Mouse (Mus musculus) thymus, postnatal 36 days (tissue): ENCODE data around the gene Gm49339.
"Not testable (repeated sequence)": the region's sequence is repeated elsewhere in the genome, so short reads cannot be mapped to it uniquely, and the experiment has no call there.

Source experiments
- DNase-seq, 2 experiments: peaks; one replicate each; pipeline ENCODE4 v3.0.0; 2022; ENCODE audit warnings: mixed read lengths in 2 of 2

Gm49339 gene

DNA sequence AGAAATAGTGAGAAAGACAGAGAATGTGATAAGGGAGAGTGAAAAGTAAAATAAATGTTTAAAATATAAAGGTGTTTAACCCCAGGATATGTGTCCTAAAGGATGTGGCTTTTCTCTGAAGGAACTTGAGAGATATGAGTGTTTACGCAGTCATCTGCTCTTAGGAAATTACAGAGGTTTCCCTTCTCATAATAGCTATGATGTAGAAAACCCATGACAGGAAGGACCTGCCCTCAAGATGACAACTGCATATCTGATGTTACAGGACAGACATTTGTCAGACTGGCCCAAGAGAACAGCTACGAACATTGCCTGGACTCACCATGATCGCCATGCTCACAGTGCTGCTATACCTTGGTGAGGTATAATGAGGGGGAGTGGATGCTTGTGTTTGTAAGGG lies at the start of gene Gm49339, which contains the start of gene Lilr4b:
Gm49339 (plus strand) TSS at position 216 of the 400 bp plus-strand sequence.
Lilr4b (plus strand) TSS at position 236 of the 400 bp plus-strand sequence.
- not testable (repeated sequence) for DNase-seq

DNA sequence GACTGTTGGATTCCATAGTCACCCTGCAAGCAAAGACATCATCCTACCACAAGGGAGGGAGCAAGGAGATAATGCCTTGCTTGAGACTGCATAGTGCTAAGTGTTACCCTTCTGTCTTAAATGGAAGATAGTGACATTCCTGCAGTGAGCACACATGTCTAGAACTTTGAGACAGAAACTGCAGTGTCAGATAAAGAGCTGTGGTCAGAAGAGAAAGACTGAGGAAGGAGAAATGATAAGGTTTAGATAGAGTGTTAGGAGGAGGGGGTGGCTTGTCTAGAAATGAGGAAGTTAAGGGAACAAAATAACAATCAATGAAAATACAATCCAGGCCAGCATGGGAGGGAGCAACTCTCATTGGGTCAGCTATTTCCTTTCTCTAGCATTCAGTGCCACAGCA lies 47.5 kb upstream of the Gm49339 start:
- DNase-seq: no peak

DNA sequence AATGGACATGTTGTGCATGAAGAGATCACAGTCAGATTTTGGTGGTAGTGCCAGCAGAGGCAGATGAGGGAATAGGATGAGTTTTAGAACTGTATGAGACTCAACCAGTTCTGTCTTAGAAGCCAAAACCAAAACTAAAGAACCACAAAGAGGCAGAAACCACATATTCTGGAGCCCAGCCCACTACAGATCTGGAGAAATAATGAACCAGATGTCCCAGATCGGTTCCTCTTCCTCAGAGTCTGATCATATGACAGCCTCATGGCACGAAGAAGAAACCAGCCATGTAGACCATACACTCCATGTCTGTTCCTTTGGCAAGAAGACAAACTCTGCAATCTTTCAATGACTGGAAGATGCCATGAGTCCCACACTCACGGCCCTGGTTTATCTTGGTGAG lies 44.7 kb upstream of the Gm49339 start:
- no peak for DNase-seq

GRCm38 (mm10) chr10:51451610-51452009 lies 28.8 kb upstream of the Gm49339 start:
- DNase-seq: no peak

DNA sequence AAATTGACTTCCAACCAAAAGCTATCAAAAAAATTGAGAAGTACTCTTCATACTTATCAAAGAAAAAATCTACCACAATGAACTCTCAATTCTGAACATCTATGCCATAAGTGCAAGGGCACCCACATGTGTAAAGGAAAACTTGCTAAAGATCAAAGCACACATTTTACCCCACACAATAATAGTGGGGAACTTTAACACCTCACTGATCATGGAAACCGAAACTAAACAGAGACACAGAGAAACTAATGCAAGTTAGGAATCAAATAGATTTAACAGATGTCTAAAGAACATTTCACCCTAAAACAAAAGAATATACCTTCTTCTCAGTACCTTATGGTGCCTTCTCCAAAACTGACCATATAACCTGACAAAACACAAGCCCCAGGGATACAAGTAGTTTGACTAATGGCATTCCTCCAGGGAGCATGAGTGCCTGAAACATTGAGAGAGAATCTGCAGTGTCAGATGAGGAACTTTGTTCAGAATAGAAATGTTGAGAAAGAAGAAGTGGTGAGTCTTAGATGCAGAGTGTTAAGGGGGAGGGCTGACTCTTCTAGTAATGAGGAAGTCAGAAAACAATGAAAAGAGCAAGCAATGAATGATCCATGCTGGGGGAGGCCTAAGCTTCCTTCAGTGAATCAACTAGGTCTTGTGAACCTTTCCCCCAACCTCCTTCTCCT lies 26.7 kb upstream of the Gm49339 start:
- no peak for DNase-seq

DNA sequence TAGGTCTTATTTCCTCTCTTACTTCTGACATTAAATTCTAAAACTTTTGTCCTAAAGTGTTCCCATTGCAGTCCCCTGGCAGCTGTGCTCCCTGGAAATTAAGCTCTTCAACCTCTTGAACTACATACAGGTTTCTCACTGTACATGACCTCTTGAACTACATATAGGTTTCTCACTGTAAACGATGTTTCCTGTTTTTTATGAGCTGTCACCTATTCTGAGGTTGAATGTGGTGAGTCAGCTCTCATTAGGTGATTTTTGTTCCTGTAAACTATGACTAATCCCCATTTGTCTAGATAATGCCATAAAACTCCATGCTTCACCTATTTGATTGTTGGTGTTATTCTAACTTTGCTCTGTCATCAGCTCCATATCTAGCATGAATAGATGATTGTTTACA lies 26.0 kb upstream of the Gm49339 start:
- no peak for DNase-seq

DNA sequence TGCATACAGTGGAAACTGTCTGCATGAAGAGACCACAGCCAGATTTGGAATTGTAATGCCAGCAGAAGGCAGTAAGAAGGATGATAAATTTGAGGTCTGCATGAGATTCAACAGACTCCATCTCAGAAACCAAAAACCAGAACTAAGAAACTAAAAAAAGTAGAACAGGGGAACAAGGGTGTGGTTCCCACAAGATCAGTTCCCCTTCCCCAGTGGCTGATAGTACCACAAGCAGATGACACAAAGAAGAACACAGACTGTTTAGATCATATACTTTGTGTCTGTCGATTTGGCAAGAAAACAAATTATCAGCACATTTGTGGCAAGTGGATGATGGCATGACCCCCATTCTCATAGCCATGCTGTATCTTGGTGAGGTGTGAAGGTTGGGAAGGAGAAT lies 24.6 kb upstream of the Gm49339 start:
- no peak for DNase-seq

GRCm38 (mm10) chr10:51456369-51456768 lies 24.0 kb upstream of the Gm49339 start:
- DNase-seq: no peak

DNA sequence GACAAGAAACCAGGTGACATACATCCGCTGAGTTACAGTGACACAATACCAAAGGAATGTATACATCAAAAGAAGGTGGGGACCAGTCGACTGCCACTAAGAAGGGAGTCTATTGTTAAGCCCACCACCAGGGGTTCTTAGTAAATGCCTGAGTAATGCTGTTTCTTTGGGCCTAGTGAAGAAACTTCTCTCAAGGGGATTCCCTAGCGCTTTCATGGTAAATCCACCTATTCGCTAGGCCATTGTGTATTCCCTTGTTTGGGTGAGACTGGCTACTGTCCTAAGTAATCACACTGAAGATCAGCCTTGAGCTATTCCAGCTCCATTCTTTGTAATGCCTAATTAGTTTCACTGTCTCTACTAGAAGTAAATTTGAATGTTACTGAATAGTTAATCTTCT lies 16.6 kb upstream of the Gm49339 start:
- not testable (repeated sequence) for DNase-seq

- not testable (repeated sequence) for DNase-seq
These were observed 10.3 kb downstream of the Gm49339 start, which contains the start of gene Lilrb4a for GRCm38 (mm10) chr10:51490691-51491090. Lilrb4a (plus strand) TSS chr10:51490956.

GRCm38 (mm10) chr10:51520021-51520420 lies 39.6 kb downstream of the Gm49339 start:
- no peak for DNase-seq

DNA sequence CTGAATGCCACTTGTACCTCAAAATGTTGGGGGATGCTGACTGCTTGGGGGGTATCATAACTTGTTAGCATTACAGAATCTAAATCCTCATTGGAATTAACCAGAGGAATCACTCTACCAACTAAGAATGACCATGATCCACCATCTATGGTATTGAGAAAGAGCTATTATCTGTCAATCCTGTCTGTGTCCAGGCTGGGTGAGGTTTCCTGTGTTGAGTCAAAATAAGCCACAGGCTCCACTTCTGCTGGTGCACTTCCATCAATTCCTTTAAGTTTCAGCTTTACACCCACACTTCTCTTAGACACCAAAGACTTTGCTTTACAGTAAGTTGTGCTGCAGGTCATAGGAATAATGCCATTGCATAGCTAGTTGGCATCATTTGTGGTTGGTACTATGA lies 41.0 kb downstream of the Gm49339 start:
- DNase-seq: no peak

DNA sequence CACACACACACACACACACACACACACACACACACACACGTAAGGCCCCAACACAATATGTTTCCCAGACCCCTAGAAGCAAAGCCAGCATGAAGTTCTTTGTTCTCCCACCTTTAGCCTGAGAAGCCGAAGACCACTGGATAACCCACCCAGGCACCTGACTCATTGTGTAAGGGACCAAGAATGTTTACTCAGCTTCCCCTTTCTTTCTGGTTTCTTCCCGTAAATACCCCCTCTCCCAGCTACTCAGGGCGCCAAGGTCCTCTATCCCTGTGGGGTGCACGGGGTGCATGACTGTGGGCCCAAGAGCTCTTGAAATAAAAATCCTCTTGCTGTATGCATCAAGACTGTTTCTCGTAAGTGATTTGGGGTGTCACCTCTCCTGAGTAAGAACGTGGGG lies 45.7 kb downstream of the Gm49339 start:
- no peak for DNase-seq

DNA sequence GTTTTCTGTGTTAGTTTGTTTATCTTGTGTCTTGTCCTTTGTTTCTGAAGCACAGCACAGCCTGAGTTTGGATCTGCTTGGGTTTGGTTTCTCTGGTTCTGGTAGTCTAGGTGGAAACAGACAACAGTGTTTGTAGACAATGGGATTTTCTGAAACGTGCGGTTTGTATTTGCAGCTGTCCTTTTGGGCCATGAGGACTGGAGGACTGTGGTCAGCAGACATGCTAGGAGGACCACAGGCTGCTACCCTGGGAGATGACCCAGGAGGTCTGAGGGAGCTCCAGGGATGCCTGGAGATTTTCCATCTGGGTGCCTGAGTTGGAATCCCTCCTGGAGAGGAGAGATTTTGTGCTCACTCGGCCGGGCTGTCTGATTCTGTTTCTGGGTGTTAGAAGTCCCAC lies 46.2 kb downstream of the Gm49339 start:
- no peak for DNase-seq

DNA sequence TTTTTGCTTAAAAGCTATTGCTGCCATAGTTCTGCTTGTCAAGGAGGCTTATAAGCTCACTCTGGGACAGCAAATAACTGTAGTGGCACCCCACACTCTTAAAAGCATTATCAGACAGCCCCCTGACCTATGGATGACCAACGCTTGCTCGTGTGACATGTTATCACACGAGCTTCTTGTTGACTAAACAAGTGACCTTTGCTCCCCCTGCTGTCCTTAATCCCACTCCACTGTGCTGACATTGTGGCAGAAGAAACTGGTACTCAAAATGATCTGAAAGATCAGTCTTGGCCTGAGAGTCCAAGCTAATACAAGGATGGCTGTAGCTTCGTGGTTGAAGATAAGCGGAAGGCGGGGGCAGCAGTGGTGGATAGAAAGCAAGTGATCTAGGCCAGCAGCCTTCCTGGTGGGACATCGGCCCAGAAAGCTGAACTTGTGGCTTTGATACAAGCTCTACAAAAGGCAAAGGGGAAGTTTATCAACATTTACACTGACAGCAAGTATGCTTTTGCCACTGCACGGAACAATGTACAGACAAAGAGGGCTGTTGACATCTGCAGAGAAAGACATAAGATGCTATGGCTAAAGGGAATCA lies 48.5 kb downstream of the Gm49339 start:
- DNase-seq: no peak

- DNase-seq: no peak
These were observed 49.1 kb downstream of the Gm49339 start for GRCm38 (mm10) chr10:51529497-51529896.

GRCm38 (mm10) chr10:51530813-51531212 lies 50.4 kb downstream of the Gm49339 start:
- DNase-seq: no peak
